Comparison of ENCODE assay signal across 1 mouse cellular context in the genomic region with DNA sequence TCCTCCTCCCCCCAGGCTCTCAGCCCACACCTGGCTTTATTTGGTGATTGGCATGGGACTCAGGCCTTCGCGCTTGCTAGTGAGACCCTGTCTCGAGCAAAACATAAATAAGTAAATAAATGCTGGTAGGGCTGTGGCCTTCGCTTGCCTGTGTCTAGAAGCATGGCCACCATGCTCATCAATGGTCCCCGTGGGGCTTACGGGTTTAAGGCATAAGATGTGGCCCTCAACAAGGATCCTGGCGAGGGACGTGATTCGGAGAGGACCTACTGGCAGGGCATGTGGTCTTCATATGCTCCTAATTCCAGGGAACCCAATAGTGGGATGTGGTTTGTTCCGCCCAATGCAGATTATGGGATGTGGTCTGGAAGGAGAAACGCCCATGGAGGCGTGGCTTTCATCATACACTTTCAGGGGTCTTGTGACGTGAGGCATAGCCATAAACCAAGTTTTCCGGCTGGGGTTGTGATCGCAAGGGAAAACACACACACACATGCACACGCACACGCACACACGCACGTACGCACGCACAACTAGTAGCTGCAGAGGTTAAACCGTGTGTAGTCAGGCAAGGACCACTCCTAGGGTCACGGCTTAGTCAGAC.
TF ChIP-seq lines count a peak whose summit lies in the region.

No protein-coding gene starts in this region.

TF ChIP-seq in ES-E14, 5 proteins besides CTCF, POLR2A, EP300 and RAD21 (continued from another document):
- no peak for TF ChIP-seq MAFK (IDR thresholded peaks at IDR 0.05; ENCODE audit: insufficient read depth, low read depth, low read length)
TF ChIP-seq in ES-E14: peak in this region for 0.
